ENCODE assay signal across 10 mouse cellular contexts in genomic region chr2:32963544-32963943, GRCm38 (mm10). TPM values are rescaled to one million over a fixed set of nuclear protein-coding genes. Genes with fewer than 3 reads are reported as not detected.
DNase-seq lines count a peak whose midpoint lies in the region; ATAC-seq and TF ChIP-seq lines count a peak whose summit lies in the region.
"Had no signal": no experiment of that assay in that cellular context is flagged by ENCODE, and none has a peak within 500 bp of the region (broad histone marks: within the 10 kb centered on the region; RNA-seq: fewer than 3 reads in every experiment).

No protein-coding gene starts in this region.

- H3K4me3 ChIP-seq in lung, embryonic 16.5 days (ENCODE audit: low read length): peak overlapping the region; percentile 85
- peak overlapping the region; percentile 87 for H3K4me3 ChIP-seq in embryonic facial prominence, embryonic 12.5 days
- H3K4me3 ChIP-seq in intestine, postnatal 0 days (ENCODE audit: low read depth, low read length): peak overlapping the region; percentile 75
- H3K4me3 ChIP-seq in layer of hippocampus, adult 2 months: no peak overlapping the region

- H3K9me3 ChIP-seq in lung, embryonic 16.5 days (ENCODE audit: control insufficient read depth, low read length): no peaks in the 10 kb centered on the region
- no peaks in the 10 kb centered on the region for H3K9me3 ChIP-seq in embryonic facial prominence, embryonic 12.5 days
- no peaks in the 10 kb centered on the region for H3K9me3 ChIP-seq in intestine, postnatal 0 days (ENCODE audit: control insufficient read depth)

- ATAC-seq in lung, embryonic 16.5 days (ENCODE audit: low read depth): no peak
- no peak for ATAC-seq in embryonic facial prominence, embryonic 12.5 days (ENCODE audit: insufficient number of reproducible peaks, insufficient read depth, low FRiP score, low TSS enrichment)
- no peak for ATAC-seq in intestine, postnatal 0 days
- ATAC-seq in granulocyte monocyte progenitor cell, adult 5-6 weeks (replicated peaks; ENCODE audit: poor library complexity, severe bottlenecking): no peak

- H3K4me1 ChIP-seq in lung, embryonic 16.5 days (replicated peaks; ENCODE audit: control insufficient read depth, insufficient read depth, low read length): peaks cover 40% of the 10 kb centered on the region
- H3K4me1 ChIP-seq in embryonic facial prominence, embryonic 12.5 days: peaks cover 42% of the 10 kb centered on the region
- H3K4me1 ChIP-seq in intestine, postnatal 0 days (replicated peaks; ENCODE audit: control insufficient read depth, insufficient read depth, low read length): peaks cover 14% of the 10 kb centered on the region

- H3K9ac ChIP-seq in lung, embryonic 16.5 days (ENCODE audit: low read length): peak overlapping the region; percentile 92
- peak overlapping the region; percentile 92; the same call in 1 of the 2 replicates for H3K9ac ChIP-seq in embryonic facial prominence, embryonic 12.5 days
- peak overlapping the region; percentile 75; the same call in 1 of the 2 replicates for H3K9ac ChIP-seq in intestine, postnatal 0 days (ENCODE audit: low read depth, low read length)

- H3K36me3 ChIP-seq in lung, embryonic 16.5 days (ENCODE audit: control insufficient read depth, insufficient read depth, low read length): peaks cover 18% of the 10 kb centered on the region
- peaks cover 26% of the 10 kb centered on the region for H3K36me3 ChIP-seq in embryonic facial prominence, embryonic 12.5 days
- H3K36me3 ChIP-seq in intestine, postnatal 0 days (ENCODE audit: control insufficient read depth, insufficient read depth): peaks cover 20% of the 10 kb centered on the region
- H3K36me3 ChIP-seq in splenic B cell, adult 2 months (ENCODE audit: control insufficient read depth, insufficient read depth, low read length, poor library complexity, severe bottlenecking): peaks cover 12% of the 10 kb centered on the region

- H3K27me3 ChIP-seq in lung, embryonic 16.5 days (ENCODE audit: control insufficient read depth, insufficient read depth, low read depth, low read length): no peaks in the 10 kb centered on the region
- no peaks in the 10 kb centered on the region for H3K27me3 ChIP-seq in embryonic facial prominence, embryonic 12.5 days
- H3K27me3 ChIP-seq in intestine, postnatal 0 days (replicated peaks; ENCODE audit: control insufficient read depth, insufficient read depth, low read length): no peaks in the 10 kb centered on the region
- H3K27me3 ChIP-seq in splenic B cell, adult 2 months (ENCODE audit: control insufficient read depth, insufficient read depth, low read length, poor library complexity, severe bottlenecking): no peaks in the 10 kb centered on the region

- TF ChIP-seq CTCF in intestine, postnatal 0 days (IDR thresholded peaks at IDR 0.05; ENCODE audit: low read depth): no peak
- TF ChIP-seq CTCF in layer of hippocampus, adult 2 months (conservative IDR thresholded peaks at IDR 0.05): no peak

- WGBS in lung, embryonic 16.5 days: 39% methylated on average over 4 of the region's 4 CpGs
- WGBS in embryonic facial prominence, embryonic 12.5 days: 71% methylated on average over 4 of the region's 4 CpGs
- WGBS in intestine, postnatal 0 days: 36% methylated on average over 4 of the region's 4 CpGs

- H3K27ac ChIP-seq in lung, embryonic 16.5 days (ENCODE audit: low read length): no peak overlapping the region; the same call in 1 of the 2 replicates
- no peak overlapping the region for H3K27ac ChIP-seq in embryonic facial prominence, embryonic 12.5 days
- no peak overlapping the region for H3K27ac ChIP-seq in intestine, postnatal 0 days (ENCODE audit: low read depth, low read length)
- no peak overlapping the region for H3K27ac ChIP-seq in layer of hippocampus, adult 2 months

- H3K4me2 ChIP-seq in lung, embryonic 16.5 days (ENCODE audit: low read depth, low read length): peak overlapping the region; percentile 93
- H3K4me2 ChIP-seq in embryonic facial prominence, embryonic 12.5 days (replicated peaks): peak overlapping the region; percentile 78
- peak overlapping the region; percentile 95 for H3K4me2 ChIP-seq in intestine, postnatal 0 days (replicated peaks; ENCODE audit: low read depth)

- DNase-seq in lung, postnatal 36 days: no peak
- DNase-seq in splenic B cell, adult 2 months (ENCODE audit: low read depth, low spot score): peak; percentile 42
- DNase-seq in cerebellum, adult 18-20 months: no peak
- no peak for DNase-seq in layer of hippocampus, adult 2 months (ENCODE audit: low spot score in 2 of 2)
- DNase-seq: adrenal gland, postnatal 14 days; right cerebral cortex, postnatal 14 days had no signal

RNA-seq across cellular contexts. Expression of gene Lrsam1, which starts 2.1 kb away (rescaled TPM):
- polyA plus RNA-seq in lung, embryonic 16.5 days (2015; fragmentation: Nextera tagmentation; extraction: Ambion mirVana): 9.3 and 10.6 TPM in 2 replicates
- 14.3 and 14.4 TPM in 2 replicates for polyA plus RNA-seq in embryonic facial prominence, embryonic 12.5 days (2016; fragmentation: Nextera tagmentation; extraction: Ambion mirVana)
- polyA plus RNA-seq in intestine, postnatal 0 days (2015; fragmentation: Nextera tagmentation; extraction: Ambion mirVana): 4.3 and 4.4 TPM in 2 replicates
- 10 to 100 TPM; 36.8 to 37.9 TPM for total RNA-seq in layer of hippocampus, adult 2 months (2021)
- total RNA-seq in granulocyte monocyte progenitor cell, adult 5-6 weeks (2014; fragmentation: Nextera tagmentation): 9.6 and 14.7 TPM in 2 replicates
- 2.8 and 3.2 TPM in 2 replicates for total RNA-seq in granulocyte monocyte progenitor cell, adult 5-6 weeks (2017)

RNA-seq across cellular contexts. Expression of gene Rpl12, which starts 2.2 kb away (rescaled TPM):
- 145 and 151 TPM in 2 replicates for polyA plus RNA-seq in lung, embryonic 16.5 days (2015; fragmentation: Nextera tagmentation; extraction: Ambion mirVana)
- polyA plus RNA-seq in embryonic facial prominence, embryonic 12.5 days (2016; fragmentation: Nextera tagmentation; extraction: Ambion mirVana): 160 and 169 TPM in 2 replicates
- polyA plus RNA-seq in intestine, postnatal 0 days (2015; fragmentation: Nextera tagmentation; extraction: Ambion mirVana): 90.6 and 103 TPM in 2 replicates
- total RNA-seq in layer of hippocampus, adult 2 months (2021): 100 to 1,000 TPM; 115 to 125 TPM
- total RNA-seq in granulocyte monocyte progenitor cell, adult 5-6 weeks (2014; fragmentation: Nextera tagmentation): 3,079 and 3,298 TPM in 2 replicates
- 2,139 and 2,991 TPM in 2 replicates for total RNA-seq in granulocyte monocyte progenitor cell, adult 5-6 weeks (2017)

RNA-seq across cellular contexts. Expression of gene Slc2a8, which starts 18.3 kb away (rescaled TPM):
- 19.2 and 20.6 TPM in 2 replicates for polyA plus RNA-seq in lung, embryonic 16.5 days (2015; fragmentation: Nextera tagmentation; extraction: Ambion mirVana)
- 24.3 and 25.5 TPM in 2 replicates for polyA plus RNA-seq in embryonic facial prominence, embryonic 12.5 days (2016; fragmentation: Nextera tagmentation; extraction: Ambion mirVana)
- 48.7 and 50.2 TPM in 2 replicates for polyA plus RNA-seq in intestine, postnatal 0 days (2015; fragmentation: Nextera tagmentation; extraction: Ambion mirVana)
- 10 to 100 TPM; 19.1 to 21.7 TPM for total RNA-seq in layer of hippocampus, adult 2 months (2021)
- 4.0 and 4.8 TPM in 2 replicates for total RNA-seq in granulocyte monocyte progenitor cell, adult 5-6 weeks (2014; fragmentation: Nextera tagmentation)
- 3.7 and 5.8 TPM in 2 replicates for total RNA-seq in granulocyte monocyte progenitor cell, adult 5-6 weeks (2017)
